Mouse (Mus musculus): Measurements from ENCODE around the gene Ppp2r2c.

Gene Ppp2r2c

DNA sequence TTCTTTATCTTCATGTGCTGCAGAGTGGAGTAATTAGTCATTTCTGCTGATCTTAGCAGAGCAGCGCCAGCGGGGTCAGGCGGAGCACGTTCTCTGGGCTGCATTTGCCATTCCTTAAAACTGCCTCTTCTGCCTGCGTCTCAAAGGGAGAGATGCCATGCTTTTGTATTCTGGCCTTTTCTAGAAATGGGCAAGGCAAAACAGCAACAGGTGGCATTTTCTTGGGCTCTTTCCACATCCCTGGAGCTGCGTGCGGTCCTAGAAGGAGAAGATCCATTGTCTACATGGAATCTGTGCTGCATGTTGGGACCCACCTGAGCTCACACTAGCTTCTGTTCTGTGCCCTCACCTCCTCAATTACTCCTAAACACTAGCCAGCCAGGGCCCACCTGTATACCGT lies 29.7 kb downstream of the Ppp2r2c start:
- no peak for DNase-seq (ENCODE audit: low spot score)

DNA sequence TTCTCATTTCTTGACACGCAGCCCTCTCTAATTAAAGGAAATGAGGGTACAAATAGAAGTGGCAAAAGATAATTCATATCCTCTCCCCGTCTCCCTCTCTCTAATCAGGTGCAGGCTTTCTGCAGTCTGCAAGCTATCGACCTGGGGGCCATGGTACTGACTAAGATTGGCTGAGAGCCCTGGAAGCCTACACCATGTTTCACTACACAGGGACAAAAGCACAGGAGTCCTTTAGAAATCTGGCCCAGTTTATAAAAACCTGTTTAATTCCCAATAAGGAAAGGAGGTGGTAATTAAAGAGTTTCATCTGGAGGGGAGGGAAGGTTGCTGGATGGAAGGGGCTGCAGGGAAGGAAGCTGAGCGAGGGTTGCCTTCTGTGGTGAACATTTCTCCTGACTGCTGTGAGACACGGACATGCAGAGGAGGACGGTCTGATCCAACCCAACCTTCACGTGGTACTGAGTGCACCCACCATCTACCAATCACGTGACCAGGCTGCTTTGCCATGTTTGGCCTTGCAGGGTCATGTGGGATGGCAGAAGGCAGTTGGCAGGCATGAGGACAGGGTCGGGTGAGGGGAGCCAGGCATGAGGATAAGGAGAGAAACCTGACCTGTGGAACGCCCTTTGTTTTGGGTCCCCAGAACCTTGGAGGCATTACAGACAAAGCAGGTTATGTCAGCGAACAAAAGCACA lies 30.2 kb downstream of the Ppp2r2c start:
- DNase-seq (ENCODE audit: low spot score) = no peak

DNA sequence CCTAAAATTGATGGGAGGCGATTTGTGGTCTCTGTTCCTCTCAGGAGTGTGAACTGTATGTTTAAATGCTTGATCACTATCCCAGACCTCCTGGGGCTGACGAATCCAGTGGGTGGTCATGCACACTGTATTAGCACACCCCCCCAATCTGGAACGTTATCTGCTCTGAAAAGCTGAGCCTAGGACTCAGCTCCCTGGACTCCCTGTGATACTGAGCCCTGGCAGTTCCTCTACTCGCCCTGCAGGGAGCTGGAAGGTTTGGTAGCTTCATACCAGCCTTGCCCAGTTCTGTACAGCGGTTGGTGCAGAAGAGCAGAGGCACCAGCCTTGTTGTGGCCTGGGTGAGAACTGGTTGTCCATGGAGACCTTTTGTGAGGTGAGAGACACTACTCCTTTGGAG lies 31.1 kb downstream of the Ppp2r2c start:
- DNase-seq (ENCODE audit: low spot score) = no peak

DNA sequence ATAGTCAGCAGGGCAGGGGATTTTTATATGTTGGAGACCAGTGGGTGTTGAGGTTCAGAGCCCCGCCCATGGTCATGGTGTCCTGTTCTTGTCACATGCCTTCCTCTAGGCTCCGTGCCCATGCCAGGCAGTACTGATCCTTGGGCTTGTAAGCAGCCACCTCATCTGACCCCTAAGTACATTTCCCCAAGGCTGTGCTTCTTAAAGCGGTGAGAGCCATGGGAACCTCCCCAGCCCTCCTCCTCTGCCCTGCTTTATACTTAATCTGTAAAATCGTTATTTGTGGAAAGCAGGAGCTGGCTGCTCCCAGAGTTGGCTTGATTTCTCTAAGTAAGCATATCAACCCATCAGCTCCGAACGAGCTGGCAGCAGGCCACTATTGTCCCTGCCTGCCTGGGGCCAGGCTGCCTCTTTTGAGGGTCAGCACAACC lies 31.9 kb downstream of the Ppp2r2c start:
- DNase-seq (ENCODE audit: low spot score) = peak; percentile 47

DNA sequence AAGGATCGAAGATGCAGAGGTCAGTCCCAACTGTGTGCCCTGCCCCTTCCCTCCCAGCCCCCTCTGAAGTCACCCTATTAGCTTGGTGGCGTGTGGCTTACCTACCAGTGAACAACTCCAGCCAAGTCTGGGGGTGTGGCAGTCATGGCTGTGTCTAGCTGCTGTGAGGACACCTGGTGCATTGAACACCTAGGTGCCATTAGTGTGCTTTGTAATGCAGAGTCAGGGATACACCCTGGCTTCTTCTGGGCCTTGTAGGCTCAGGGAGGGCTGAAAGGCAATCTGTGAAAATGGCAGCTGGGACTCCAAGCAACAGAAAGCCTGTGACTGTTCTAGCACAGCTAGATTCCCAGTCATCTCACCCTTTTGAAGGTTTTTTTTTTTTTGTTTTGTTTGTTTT lies 34.5 kb downstream of the Ppp2r2c start:
- DNase-seq (ENCODE audit: low spot score) = no peak

DNA sequence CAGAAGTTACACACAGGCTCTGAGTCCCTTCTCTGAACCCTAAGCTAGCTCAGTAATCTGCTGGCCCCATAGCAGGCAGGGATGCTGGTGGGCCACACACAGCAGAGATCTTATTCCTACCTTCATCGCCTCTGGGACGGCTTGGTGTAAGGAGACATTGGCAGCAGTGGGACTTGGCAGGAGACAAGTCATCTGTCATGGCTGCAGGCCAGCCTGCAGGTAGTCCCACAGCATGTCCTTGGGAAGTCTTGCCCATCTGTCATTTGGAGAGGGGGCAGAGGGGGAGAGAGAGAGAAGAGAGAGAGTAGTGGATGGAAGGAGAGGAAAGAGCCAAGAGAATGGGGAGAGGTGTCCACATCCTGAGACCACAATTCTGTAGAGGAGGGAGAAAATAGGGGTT lies 35.8 kb downstream of the Ppp2r2c start:
- DNase-seq (ENCODE audit: low spot score) = no peak

DNA sequence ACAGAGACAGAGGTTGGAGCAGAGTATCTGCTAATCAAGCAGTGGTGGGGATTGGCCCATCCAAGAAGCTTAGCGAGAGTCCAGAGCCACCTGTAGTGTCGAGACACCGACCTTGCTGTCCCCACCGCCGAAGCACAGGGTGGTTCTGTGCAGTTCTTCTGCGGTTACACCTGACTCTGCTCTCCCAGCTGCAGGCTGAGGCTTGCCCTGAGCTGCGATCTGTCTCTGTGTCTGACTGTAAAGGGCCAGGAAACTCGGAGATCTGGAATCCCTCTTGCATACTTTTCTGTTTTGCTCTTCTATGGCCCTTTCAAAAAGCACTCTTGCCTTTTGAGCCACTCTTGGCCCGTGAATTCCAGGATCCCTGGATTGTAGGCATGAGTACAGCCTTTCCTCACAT lies 36.4 kb downstream of the Ppp2r2c start:
- no peak for DNase-seq (ENCODE audit: low spot score)

DNA sequence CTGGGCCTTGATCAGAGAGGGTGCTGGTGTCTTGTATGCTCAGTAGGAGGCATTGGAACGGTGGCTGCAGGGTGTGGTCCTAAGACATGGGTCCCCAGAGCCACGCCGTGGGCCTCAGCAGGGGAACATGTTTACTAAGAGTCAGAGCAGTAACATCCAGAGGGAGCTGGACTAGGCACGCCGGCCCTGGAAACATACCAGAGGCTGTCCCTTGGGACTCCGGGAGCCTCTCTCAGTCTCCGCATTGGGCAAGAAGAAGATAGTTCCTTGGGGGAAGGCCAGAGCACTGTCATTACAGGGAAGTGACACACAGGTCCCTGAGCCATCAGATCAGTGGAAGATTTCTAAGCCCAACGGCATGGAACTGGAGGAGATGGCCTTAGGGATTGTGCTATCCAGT lies 36.9 kb downstream of the Ppp2r2c start:
- DNase-seq (ENCODE audit: low spot score) = peak; percentile 21

DNA sequence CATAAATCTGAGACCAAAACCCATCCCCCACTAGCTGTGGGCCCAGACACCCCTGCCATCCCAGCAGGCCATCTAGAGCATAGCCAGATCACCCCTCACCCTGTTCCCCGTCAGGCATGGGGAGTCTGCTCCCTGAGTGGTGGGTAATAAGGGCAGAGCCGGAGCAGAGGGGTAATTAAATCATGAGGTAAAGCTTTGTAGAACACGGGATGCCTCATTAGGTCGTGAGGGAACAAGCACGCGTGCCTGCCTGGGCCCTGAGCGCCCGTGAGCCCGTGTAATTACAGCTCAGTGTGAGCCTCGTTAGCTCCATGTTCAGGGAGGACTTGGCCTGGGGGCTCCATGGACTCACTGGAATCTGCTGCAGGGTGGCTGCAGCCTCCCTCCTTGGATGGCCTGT lies 39.4 kb downstream of the Ppp2r2c start:
- no peak for DNase-seq (ENCODE audit: low spot score)

DNA sequence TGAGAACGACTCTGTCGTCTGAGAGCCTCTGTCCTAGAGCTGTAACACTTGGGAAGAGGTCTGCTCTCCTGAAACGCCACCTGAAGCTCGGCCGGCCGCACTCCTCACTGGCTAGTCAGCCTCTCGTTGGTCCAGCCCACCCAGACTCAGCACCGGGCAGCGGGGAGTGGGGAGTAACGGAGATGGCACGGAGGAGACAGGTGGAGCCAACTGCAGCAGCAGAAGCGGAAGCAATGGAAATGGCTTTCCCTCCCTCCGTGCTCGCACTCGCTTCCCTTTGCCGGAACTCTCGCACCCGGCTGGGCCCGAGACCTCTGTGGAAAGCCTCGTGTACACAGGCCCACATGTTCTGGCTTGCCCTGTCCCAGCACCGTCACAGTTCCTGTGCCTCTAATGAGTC lies 41.2 kb downstream of the Ppp2r2c start:
- no peak for DNase-seq (ENCODE audit: low spot score)

DNA sequence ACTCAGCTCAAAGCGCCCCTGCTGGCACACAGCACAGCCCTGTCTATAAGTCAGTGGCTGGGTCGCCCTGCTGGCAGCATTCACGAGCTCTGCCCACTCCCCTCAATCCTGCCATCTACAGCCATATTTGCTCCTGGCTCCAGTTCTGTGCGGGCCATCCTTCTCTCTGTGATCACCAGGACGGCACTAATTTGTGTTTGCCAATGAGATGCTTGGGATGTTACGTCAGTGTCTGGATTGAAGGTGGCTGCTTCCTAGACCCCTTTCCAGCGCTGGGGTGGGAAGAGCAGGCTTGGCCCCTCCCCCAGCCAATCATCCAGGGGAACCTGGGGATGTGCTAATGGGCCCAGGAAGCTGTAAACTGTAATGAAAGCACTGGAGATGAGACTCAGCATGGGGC lies 42.7 kb downstream of the Ppp2r2c start:
- DNase-seq (ENCODE audit: low spot score) = no peak

DNA sequence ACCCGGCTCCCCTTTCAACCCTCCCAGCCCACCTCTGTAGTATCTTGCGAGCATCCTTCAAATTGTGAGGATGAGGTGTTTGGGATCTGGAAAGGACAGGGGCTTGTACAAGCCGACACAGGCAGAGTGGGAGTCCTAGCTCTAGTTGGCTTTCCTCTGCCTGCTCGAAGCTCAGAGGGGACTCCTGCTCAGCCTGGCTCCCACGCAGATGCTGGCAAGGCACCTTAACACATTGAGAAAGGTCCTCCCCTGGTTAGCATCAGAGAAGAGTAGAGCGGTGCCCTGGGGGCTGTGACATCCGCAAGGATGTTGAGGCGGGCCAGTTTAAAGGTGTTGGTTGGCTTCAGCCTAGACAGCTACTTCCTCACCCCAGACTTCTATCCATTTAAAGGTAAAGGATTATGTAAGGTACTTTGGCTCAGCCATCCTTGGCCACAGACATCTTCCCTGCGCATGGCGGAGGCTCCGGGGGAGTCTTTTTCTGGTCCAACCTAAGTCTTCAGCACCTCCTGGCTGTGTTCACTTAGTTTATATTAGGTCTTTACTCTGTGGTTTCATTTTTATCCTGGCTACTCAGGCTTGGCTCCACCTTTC lies 43.5 kb downstream of the Ppp2r2c start:
- DNase-seq (ENCODE audit: low spot score) = no peak

DNA sequence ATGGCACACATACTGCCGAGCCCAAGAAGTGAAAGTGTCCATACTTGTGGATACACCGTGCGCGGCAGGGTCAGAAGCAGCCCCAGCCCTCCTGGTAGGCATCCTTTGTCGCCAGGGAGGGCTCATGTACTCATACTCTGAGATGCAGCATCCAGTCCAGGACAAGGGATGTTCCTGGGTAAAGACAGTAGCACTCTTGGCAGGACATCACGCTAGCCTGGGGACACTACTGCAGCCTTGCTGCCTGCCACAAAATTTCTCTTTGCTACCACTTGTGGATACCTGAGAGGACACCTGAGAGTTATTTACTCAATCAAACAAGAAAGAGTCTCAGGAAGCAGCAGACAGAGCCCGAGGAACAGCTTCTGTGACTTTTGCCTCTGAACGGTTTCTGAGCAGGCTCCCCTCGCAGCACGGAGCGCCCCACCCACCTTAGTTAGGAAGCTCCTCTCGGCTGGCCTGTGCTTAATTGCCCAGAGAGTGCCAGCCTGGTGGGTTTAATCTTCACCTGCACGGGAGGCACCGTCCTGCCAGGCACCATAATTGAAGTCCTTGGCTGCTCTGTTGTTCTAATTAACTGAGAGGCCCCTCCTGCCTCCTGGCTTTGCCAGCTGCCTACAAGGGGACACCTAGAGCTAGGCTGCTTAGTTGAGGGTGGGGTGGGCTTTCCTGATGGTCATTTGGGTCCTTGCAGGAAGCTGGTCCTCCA lies 44.4 kb downstream of the Ppp2r2c start:
- DNase-seq (ENCODE audit: low spot score) = no peak

DNA sequence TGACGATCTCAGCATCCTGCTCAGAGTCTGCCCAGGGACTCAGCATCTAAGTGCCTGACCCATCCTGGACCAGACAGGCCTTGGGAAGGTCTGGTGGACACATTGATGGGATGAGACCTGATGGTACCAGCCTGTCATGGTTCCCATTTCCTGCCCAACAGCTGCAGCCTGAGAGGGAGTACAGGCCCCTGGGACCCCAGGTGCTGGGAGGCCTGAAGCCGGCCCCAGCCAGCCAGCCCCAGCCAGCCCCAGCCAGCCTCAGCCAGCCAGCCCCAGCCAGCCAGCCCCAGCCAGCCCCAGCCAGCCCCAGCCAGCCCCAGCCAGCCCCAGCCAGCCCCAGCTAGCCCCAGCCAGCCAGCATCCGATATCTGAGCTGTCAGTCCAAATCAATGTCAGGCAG lies 46.9 kb downstream of the Ppp2r2c start:
- DNase-seq (ENCODE audit: low spot score) = no peak

DNA sequence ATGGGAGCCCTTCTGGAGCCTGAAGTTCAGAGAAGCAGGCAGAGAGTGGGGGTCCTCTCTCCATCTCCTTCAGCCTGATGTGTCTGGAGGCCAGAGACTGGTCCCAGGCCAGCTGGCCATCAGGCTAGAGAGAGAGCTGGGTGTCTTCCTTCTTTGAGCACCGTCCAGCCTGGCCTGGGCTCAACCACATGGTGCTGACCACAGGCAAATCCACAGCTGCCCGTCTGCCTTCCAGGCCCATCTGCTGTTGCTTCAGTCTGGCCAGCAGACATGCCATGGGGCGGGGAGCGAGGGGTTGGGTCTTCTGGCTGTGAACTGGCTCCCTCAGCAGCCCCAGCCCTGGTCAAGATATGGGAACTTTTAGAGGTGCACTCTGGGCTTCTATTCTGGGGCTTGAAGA lies 48.3 kb downstream of the Ppp2r2c start:
- DNase-seq (ENCODE audit: low spot score) = no peak

DNA sequence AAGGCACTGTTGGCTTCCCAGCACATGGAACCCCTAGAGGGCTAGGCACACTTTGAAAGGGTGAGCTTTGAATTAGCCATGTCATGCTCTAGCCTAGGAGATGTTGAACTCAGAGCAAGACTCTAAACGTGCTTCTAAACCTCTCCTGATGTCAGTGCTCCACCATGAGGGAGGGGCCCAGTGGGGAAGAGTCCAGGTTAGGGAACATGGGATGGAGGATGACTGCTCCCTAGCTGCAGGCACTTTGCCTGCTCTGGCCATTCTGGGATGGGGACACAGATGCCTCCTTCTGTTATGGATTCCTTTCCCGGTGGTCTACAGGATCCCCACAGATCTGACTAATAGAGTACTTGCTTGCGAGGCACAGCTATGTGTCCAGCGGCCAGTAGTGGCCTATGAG lies 48.9 kb downstream of the Ppp2r2c start:
- DNase-seq (ENCODE audit: low spot score) = no peak

DNA sequence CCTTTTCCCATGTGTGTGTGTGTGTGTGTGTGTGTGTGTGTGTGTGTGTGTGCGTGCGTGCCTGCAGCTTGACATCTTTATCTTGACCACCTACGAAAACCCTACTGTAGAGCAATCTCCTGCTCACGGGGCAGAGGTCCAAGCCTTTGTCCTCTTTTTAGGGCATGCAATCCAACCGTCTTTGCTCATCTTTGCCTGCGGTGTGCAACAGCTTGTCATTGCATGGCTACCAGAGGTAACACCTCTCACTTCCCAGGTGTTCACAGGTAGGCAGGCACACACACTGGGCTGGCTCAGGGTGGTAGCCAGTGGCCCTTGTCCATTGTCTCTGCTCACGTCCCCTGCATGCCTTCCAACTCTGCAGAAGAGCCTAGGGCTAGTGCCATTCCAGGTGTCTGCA lies 49.7 kb downstream of the Ppp2r2c start:
- no peak for DNase-seq (ENCODE audit: low spot score)

DNA sequence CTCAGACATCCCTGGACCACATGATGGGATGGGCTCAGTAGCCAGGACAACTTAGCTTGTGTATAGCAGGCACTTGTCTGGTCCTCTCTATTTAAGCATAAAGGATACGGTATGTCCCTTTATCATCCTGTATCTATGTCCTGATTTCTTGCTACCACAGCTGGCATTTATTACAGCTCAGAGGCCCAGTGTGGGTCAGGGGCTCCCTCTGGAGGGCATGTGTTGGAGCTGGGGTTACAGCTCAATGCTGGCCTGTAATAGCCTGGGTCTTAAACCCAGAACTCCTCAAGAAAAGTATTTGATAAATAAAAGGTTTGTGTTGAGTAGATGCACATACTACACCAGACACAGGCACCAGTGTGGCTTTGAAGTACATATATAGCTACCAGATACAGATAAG lies 51.8 kb downstream of the Ppp2r2c start:
- no peak for DNase-seq (ENCODE audit: low spot score)

DNA sequence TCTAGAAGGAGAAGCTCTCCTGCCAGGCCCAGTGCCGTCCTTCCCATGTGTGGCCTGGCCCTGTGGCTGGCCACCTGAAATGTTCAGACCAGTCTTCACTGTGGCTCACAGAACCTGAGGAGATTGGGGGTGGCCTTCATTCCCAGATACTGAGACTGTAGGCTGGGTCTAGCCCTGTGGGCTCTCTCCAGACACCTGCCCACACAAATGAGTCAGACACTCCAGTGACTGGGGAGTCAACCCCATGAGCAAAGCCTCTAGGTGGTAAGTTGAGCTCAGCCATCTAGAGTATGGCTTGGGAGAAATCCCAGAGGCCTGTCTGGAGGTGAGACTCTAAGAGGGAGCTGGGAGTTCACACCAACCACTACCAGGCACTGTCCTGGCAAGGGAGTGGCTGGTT lies 53.6 kb downstream of the Ppp2r2c start:
- no peak for DNase-seq (ENCODE audit: low spot score)

DNA sequence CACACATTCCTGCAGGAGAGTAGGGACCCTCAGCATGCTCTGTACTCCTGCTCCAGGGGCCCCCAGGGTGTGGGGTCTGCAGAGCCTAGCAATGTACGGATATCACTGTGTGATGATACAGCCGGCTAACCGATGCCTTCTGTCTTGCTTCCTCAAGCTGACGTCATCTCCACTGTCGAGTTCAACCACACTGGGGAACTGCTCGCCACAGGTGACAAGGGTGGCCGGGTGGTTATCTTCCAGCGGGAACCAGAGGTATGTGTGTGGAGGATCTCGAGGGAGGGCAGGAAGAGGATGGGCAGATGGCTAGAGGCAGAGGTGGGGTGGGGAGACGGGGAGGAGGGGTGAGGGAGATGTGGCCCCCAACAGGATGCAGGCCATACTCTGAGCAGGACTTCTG lies 54.5 kb downstream of the Ppp2r2c start:
- DNase-seq (ENCODE audit: low spot score) = no peak

DNA sequence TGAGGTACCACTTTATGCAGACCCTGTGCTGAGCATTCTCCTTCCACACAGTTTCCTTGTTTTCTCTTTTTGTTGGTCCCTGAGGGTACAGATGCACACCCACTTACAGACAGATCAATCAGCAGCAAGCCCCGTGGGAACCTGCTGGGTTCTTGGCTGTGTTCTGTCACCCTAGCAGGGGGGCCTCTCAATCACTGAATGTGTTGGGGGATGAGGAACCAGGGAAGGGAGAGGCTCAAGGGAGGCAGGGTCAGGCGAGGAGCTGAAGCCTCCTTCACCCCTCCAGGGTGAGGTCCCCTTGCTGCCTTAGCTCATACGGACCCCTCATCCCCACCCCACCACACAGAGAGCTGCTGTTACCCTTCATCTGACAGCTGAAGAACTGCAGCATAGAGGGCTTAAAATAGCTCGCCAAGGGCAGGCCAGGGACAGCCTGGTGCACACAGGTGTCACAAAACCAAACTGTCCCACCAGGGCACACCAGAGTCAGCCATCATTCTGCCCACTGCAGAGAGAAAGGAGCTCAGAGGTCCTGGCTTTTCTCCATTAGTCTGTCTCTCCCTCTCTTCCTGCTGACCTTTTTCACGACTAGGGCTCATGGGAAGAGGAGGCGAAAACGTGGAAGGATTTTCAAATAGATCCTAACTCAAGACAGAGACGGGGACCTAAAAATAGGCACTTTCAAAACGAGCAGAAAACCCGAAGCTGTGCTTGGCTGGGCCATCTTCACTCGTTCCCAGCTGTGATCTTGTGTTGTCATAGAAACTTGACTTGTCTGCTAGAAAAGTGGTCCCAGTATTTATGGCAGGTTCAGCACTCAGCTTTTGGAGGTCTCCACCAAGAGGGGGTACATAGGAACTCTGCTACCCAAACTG lies 55.8 kb downstream of the Ppp2r2c start:
- no peak for DNase-seq (ENCODE audit: low spot score)

DNA sequence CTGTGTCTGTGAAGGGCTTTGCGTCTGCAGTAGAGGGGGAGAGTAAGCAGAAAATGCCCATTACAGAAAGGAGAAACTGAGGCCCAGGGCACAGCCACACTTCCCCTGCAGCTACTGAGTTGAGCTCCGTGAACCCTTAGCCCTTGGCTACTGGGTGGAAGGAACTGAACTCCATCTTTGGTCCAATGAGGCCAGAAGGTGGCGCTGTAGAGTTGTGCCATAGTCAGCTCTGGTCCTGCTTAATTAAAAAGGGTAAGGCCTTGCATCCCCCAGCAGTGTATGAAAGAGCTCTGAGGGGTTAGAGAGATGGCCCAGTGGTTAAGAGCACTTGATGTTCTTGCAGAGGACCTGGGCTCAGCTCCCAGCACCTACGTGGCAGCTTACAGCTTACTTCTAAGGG lies 60.4 kb downstream of the Ppp2r2c start:
- no peak for DNase-seq (ENCODE audit: low spot score)

DNA sequence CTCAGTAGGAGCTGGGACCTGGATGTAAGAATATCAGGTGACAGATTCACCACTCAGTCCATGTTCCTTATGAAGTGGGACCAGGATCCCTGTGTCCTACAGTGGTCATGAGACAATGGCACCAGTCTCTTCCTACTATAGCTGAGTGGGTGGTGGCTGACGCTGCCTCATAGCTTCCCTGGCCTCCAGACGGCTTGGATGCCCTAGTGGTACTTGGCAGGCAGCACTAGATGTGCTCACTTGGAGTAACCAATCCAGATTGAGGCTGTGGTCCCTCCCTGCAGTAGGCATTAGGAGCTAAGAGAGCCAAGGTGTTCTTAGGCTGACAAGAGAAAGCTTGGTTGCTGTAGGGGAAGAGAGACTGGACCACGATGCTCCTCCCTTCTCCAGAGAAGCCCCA lies 61.1 kb downstream of the Ppp2r2c start:
- no peak for DNase-seq (ENCODE audit: low spot score)

All from ovary, postnatal 14 days (tissue).